Mouse (Mus musculus) T-cell, adult 2 months (primary cell): Measurements from ENCODE around the gene Lrfn3.
A peak's percentile ranks its signal among the peaks of the same experiment; 100 is the strongest.

Experiments
- DNase-seq: peaks from one replicate; pipeline ENCODE4 v3.0.0; 2022; ENCODE audit warnings: low spot score

Lrfn3 gene

GRCm38 (mm10) chr7:30314721-30315155 lies 47.8 kb downstream of the Lrfn3 start, which contains the start of gene Syne4:
Gene Syne4 (plus strand): TSS chr7:30314807.
- DNase-seq = no peak

GRCm38 (mm10) chr7:30313666-30314320 lies 48.8 kb downstream of the Lrfn3 start:
- DNase-seq = no peak

DNA sequence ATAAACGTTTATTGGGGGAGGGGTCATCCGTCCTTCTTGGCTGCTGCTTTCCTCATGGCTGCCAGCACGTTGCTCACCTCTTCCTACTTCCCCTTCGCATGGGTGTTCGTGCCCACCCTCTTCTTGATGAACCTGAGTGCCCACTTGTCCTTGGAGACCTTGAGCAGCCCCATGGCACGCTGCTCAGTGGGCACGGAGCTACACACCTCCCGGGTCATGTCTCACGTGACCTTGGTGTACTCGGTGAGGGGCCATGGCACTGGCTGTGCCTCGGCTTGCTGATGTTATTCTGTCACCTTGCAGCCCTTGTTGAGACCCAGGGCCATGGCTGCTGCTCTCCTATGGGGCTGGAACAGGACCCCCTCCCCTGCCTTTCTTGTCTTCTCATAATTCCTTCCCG lies 52.4 kb downstream of the Lrfn3 start:
- no peak for DNase-seq

- no peak for DNase-seq
Measured at GRCm38 (mm10) chr7:30309395-30310129, 53.0 kb downstream of the Lrfn3 start.

DNA sequence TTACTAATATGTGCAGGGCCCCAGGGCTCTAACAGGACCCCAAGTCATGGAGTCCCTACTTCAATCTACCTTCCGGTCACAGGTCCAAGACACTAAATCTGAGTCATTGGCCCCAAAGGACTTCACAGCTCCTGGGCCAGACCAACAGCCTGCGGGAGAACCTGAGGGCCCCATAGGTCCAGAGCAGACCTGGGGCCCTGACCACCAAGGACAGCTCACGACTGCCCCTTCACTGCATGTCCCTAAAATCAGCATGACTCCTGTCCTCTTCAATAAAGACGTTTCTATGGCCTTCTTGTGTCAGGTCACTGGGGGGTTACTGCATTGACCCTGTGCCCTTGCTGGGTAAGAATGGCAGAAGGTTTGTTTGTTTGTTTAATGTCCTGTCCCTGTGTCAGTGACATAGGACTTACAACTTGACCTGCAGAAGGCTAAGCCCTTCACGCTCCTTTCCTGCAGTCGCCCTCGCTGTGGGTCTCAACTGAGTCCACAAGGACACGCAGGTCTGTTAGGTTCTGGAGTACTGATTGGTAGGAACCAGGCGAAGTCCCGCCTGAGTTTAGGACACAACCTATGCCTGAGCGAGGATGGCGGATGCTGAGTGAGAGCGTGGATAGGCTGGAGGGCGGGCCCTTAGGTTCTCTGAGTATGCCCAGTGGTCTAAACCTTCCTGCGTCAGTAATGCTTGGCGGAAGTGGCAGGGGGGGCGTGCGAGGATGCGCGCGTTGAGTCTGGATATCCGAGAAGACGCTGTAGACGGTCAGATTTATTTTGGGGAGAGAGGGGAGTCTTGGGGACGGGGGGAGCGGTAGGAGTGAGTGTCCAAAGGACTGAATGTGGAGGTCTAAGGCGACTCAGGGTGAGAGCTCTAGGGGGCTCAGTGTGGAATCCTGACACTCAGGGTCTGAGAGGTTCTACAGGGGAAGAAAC lies 54.2 kb downstream of the Lrfn3 start, which contains the start of gene Alkbh6:
Gene Alkbh6 (plus strand): TSS at position 642 of the 930 bp plus-strand sequence.
- peak; percentile 96 for DNase-seq

GRCm38 (mm10) chr7:30306083-30306779 lies 56.3 kb downstream of the Lrfn3 start:
- peak; percentile 20 for DNase-seq
